Mouse (Mus musculus) naive thymus-derived CD4-positive, alpha-beta T cell, adult 5 months (primary cell): ENCODE measurements around the gene Olfr539. TPM values are rescaled to one million over a fixed set of nuclear protein-coding genes. Genes with fewer than 3 reads are reported as not detected.

Experiments used
- polyA plus RNA-seq: library from polyadenylated mRNA; unstranded; fragments of 100-300 nt; shearing (Covaris generic); gene quantifications from one replicate; pipeline ENCODE4 v1.2.1, GENCODE M21; 2017

The Olfr539 gene
- polyA plus RNA-seq: not detected

GRCm38 (mm10) chr7:140659630-140660029 is at the start of gene Olfr539:
Gene Olfr539, plus strand, starts transcription at chr7:140659930.

GRCm38 (mm10) chr7:140628670-140629069 is 31.1 kb upstream of the Olfr539 start, which contains the start of gene Olfr61:
Gene Olfr61, plus strand, starts transcription at chr7:140628970.

GRCm38 (mm10) chr7:140646152-140646551 is 13.6 kb upstream of the Olfr539 start, which contains the start of gene Olfr53:
Gene Olfr53, plus strand, starts transcription at chr7:140646452.

GRCm38 (mm10) chr7:140681651-140682050 is 21.9 kb downstream of the Olfr539 start, which contains the start of gene Olfr45:
Gene Olfr45, plus strand, starts transcription at chr7:140681951.

GRCm38 (mm10) chr7:140696967-140697366 is 37.2 kb downstream of the Olfr539 start, which contains the start of gene Olfr541:
Gene Olfr541, plus strand, starts transcription at chr7:140697267.

Other genes with a start within 250 kb of the Olfr539 start
- not detected for gene Olfr532, start 238.3 kb upstream of the Olfr539 start, polyA plus RNA-seq
- not detected for gene Olfr533, start 196.6 kb upstream of the Olfr539 start, polyA plus RNA-seq
- not detected for gene Olfr535, start 175.7 kb upstream of the Olfr539 start, polyA plus RNA-seq
- not detected for gene Olfr536, start 152.5 kb upstream of the Olfr539 start, polyA plus RNA-seq
- not detected for gene Olfr538, start 92.0 kb upstream of the Olfr539 start, polyA plus RNA-seq
- gene Olfr46, start 58.7 kb upstream of the Olfr539 start, polyA plus RNA-seq: not detected
- gene Olfr61, start 31.0 kb upstream of the Olfr539 start, polyA plus RNA-seq: not detected
- not detected for gene Olfr53, start 13.5 kb upstream of the Olfr539 start, polyA plus RNA-seq
- gene Olfr45, start 22.0 kb downstream of the Olfr539 start, polyA plus RNA-seq: not detected
- not detected for gene Olfr541, start 37.3 kb downstream of the Olfr539 start, polyA plus RNA-seq
- gene Cyp2e1, start 103.8 kb downstream of the Olfr539 start, polyA plus RNA-seq: not detected
- 0.47 TPM for gene Syce1, start 127.9 kb downstream of the Olfr539 start, polyA plus RNA-seq
- 0.11 TPM for gene Zfp941, start 162.2 kb downstream of the Olfr539 start, polyA plus RNA-seq
- gene Urah, start 175.1 kb downstream of the Olfr539 start, polyA plus RNA-seq: not detected
- gene Scgb1c1, start 185.6 kb downstream of the Olfr539 start, polyA plus RNA-seq: not detected
- not detected for gene Odf3, start 187.9 kb downstream of the Olfr539 start, polyA plus RNA-seq
- not detected for gene Gm45785, start 196.4 kb downstream of the Olfr539 start, polyA plus RNA-seq
- gene Ric8a, start 197.0 kb downstream of the Olfr539 start, polyA plus RNA-seq: 93.6 TPM
- gene Bet1l, start 197.6 kb downstream of the Olfr539 start, polyA plus RNA-seq: 48.0 TPM
- gene Psmd13, start 222.0 kb downstream of the Olfr539 start, polyA plus RNA-seq: 144 TPM
- gene Sirt3, start 222.4 kb downstream of the Olfr539 start, polyA plus RNA-seq: 6.2 TPM
- not detected for gene Cox8b, start 240.5 kb downstream of the Olfr539 start, polyA plus RNA-seq